Mouse (Mus musculus) small intestine, adult 2 months (tissue): ENCODE data around the gene Fam76b. TPM values are rescaled to one million over a fixed set of nuclear protein-coding genes. Genes with fewer than 3 reads are reported as not detected.

ENCODE experiments used
- H3K27ac ChIP-seq: fragments of 200-500 bp; 2 replicates; pipeline ENCODE4 v1.5.1; 2012; ENCODE audit warnings: low read depth, low read length, control low read depth, inconsistent platforms; ENCODE audit not compliant: insufficient read depth
- H3K27me3 ChIP-seq: fragments of 200-500 bp; 2 replicates; pipeline ENCODE4 v1.6.1; 2012; ENCODE audit warnings: mild to moderate bottlenecking, moderate library complexity, low read length, inconsistent platforms; ENCODE audit not compliant: control insufficient read depth, insufficient read depth
- H3K36me3 ChIP-seq: fragments of 200-500 bp; 2 replicates; pipeline ENCODE4 v1.6.1; 2012; ENCODE audit warnings: mild to moderate bottlenecking, low read length, control low read depth, inconsistent platforms; ENCODE audit not compliant: control insufficient read depth, insufficient read depth
- H3K4me1 ChIP-seq: fragments of 200-500 bp; 2 replicates; pipeline ENCODE4 v1.6.1; 2012; ENCODE audit warnings: low read length, inconsistent platforms, mixed read lengths; ENCODE audit not compliant: control insufficient read depth, insufficient read depth, insufficient read length
- H3K4me3 ChIP-seq: fragments of 200-500 bp; 2 replicates; pipeline ENCODE4 v1.5.1; 2012; ENCODE audit warnings: low read depth, mild to moderate bottlenecking, control low read depth, inconsistent platforms, low read length, moderate library complexity
- CTCF ChIP-seq: fragments of 200-500 bp; IDR thresholded peaks from 2 replicates; pipeline ENCODE4 v1.5.1; 2012; ENCODE audit warnings: low read depth, mild to moderate bottlenecking, control low read depth, inconsistent platforms, low read length, moderate library complexity, mixed read lengths; ENCODE audit not compliant: insufficient replicate concordance, insufficient read length; ENCODE audit errors: extremely low read depth
- POLR2A ChIP-seq: fragments of 200-500 bp; IDR thresholded peaks from 2 replicates; pipeline ENCODE4 v1.6.1; 2012; ENCODE audit warnings: low read depth, mild to moderate bottlenecking, control low read depth, inconsistent platforms, low read length, moderate library complexity
- WGBS: fragments of 180-500 bp; shearing (Covaris S2); methylation state at CpG from one replicate; pipeline ENCODE4 v1.1.7; 2018; 5-methylcytosine and 5-hydroxymethylcytosine counted together
- polyA plus RNA-seq: library from polyadenylated mRNA; depleted of rRNA; stranded (reverse); fragments of >200 nt; gene quantifications from 2 replicates; pipeline ENCODE4 v1.2.3, GENCODE M21; 2012

The Fam76b gene
- polyA plus RNA-seq, 1 experiment, result 7.4 TPM

GRCm38 (mm10) chr9:13867646-13868045 lies 40.1 kb downstream of the Fam76b start:
- H3K4me3 ChIP-seq, result no peak overlapping the region
- no peak overlapping the region for H3K27ac ChIP-seq
- no peak for TF ChIP-seq POLR2A
- no peak for TF ChIP-seq CTCF
- WGBS, result 69% methylated on average over 2 of the region's 2 CpGs
- no peaks in the 10 kb centered on the region for H3K27me3 ChIP-seq
- H3K36me3 ChIP-seq, result no peaks in the 10 kb centered on the region
- no peaks in the 10 kb centered on the region for H3K4me1 ChIP-seq

- TF ChIP-seq POLR2A, result no peak
- TF ChIP-seq CTCF, result no peak
- Histone ChIP-seq H3K27ac (no peak overlapping the region), H3K4me1 (no peaks in the 10 kb centered on the region), H3K36me3 (no peaks in the 10 kb centered on the region), H3K27me3 (no peaks in the 10 kb centered on the region), H3K4me3 (no peak overlapping the region)
- 88% methylated on average over 7 of the region's 7 CpGs for WGBS
These were observed 44.1 kb downstream of the Fam76b start for GRCm38 (mm10) chr9:13871631-13872030.

- WGBS, result 15% methylated on average over 2 of the region's 2 CpGs
- H3K27ac ChIP-seq, result no peak overlapping the region
- no peak overlapping the region for H3K4me3 ChIP-seq
- TF ChIP-seq POLR2A, result no peak
- TF ChIP-seq CTCF, result no peak
- no peaks in the 10 kb centered on the region for H3K27me3 ChIP-seq
- no peaks in the 10 kb centered on the region for H3K4me1 ChIP-seq
- H3K36me3 ChIP-seq, result no peaks in the 10 kb centered on the region
These were observed 46.8 kb downstream of the Fam76b start for GRCm38 (mm10) chr9:13874359-13874758.

GRCm38 (mm10) chr9:13875340-13875739 lies 47.8 kb downstream of the Fam76b start:
- Histone ChIP-seq H3K4me3 (no peak overlapping the region), H3K4me1 (no peaks in the 10 kb centered on the region), H3K36me3 (no peaks in the 10 kb centered on the region), H3K27ac (no peak overlapping the region), H3K27me3 (no peaks in the 10 kb centered on the region)
- TF ChIP-seq CTCF (no peak), POLR2A (no peak)
- WGBS, result 23% methylated on average over 2 of the region's 2 CpGs

- Histone ChIP-seq H3K36me3 (no peaks in the 10 kb centered on the region), H3K4me1 (no peaks in the 10 kb centered on the region), H3K27ac (no peak overlapping the region), H3K4me3 (no peak overlapping the region), H3K27me3 (no peaks in the 10 kb centered on the region)
- 57% methylated on average over 1 of the region's 1 CpGs for WGBS
- no peak for TF ChIP-seq POLR2A
- TF ChIP-seq CTCF, result no peak
These were observed 53.2 kb downstream of the Fam76b start for GRCm38 (mm10) chr9:13880761-13881160.

- Histone ChIP-seq H3K27me3 (no peaks in the 10 kb centered on the region), H3K4me1 (no peaks in the 10 kb centered on the region), H3K36me3 (no peaks in the 10 kb centered on the region), H3K27ac (no peak overlapping the region), H3K4me3 (no peak overlapping the region)
- WGBS, result 7% methylated on average over 2 of the region's 2 CpGs
- TF ChIP-seq POLR2A, result no peak
These were observed 55.0 kb downstream of the Fam76b start for GRCm38 (mm10) chr9:13882478-13882877.

- H3K27ac ChIP-seq, result no peak overlapping the region
- H3K4me3 ChIP-seq, result no peak overlapping the region
- no peaks in the 10 kb centered on the region for H3K36me3 ChIP-seq
- TF ChIP-seq POLR2A, result no peak
- no peak for TF ChIP-seq CTCF
- H3K27me3 ChIP-seq, result no peaks in the 10 kb centered on the region
- WGBS, result 65% methylated on average over 5 of the region's 5 CpGs
- 0 out of 2 replicates have a peak, but pooled peaks cover 3% of the 10 kb centered on the region for H3K4me1 ChIP-seq
These were observed 61.5 kb downstream of the Fam76b start for GRCm38 (mm10) chr9:13888981-13889380.

- no peak overlapping the region for H3K27ac ChIP-seq
- H3K4me3 ChIP-seq, result no peak overlapping the region
- TF ChIP-seq CTCF, result peak; percentile 87; the same call in 1 of the 2 replicates
- TF ChIP-seq POLR2A, result no peak
- WGBS, result 3% methylated on average over 9 of the region's 9 CpGs
- H3K36me3 ChIP-seq, result no peaks in the 10 kb centered on the region
- H3K4me1 ChIP-seq, result 0 out of 2 replicates have a peak, but pooled peaks cover 3% of the 10 kb centered on the region
- no peaks in the 10 kb centered on the region for H3K27me3 ChIP-seq
These were observed 62.1 kb downstream of the Fam76b start for GRCm38 (mm10) chr9:13889657-13890056.
